Mouse (Mus musculus): Measurements from ENCODE around the gene Cnpy4.
"Not testable (repeated sequence)": the region's sequence is repeated elsewhere in the genome, so short reads cannot be mapped to it uniquely, and the experiment has no call there.

Cnpy4 gene

DNA sequence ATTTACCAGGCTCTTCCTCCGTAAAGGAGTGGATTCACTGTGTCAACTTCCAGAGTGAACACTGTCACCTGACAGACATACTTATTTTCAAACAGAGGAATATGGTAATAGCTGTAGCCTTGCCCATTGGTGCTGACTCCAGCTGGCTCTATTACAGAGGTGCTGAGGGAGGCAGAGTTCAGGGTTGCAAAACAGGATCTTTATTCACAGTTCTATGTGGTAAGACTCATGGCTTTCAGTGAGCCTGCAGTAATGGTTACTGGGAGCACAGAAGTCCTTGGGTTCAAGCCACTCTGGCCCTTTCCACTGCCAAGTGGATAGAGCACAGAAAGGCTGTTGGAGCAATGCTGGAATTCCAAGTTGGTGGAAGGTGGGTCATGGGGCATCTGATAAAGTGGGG lies 20.0 kb downstream of the Cnpy4 start:
- no peak for DNase-seq

DNA sequence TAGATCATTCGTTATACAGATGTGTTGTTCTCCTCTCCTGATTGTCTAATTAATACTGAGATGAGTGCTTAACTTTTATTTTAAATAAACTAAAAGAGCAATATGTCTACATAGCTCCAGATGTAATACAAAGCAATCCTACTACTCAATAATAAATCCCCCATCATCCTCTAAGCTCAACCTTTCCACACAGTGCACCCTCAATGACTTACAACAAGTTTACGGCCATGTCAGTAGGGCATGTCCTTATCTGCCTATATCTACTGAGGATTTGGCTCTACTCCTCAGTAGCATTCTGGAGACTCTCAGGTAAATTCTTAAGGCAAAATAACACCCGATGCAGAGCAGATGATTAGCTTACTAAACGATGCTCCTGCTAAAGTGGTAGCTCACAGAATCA lies 20.6 kb downstream of the Cnpy4 start:
- DNase-seq, result no peak

DNA sequence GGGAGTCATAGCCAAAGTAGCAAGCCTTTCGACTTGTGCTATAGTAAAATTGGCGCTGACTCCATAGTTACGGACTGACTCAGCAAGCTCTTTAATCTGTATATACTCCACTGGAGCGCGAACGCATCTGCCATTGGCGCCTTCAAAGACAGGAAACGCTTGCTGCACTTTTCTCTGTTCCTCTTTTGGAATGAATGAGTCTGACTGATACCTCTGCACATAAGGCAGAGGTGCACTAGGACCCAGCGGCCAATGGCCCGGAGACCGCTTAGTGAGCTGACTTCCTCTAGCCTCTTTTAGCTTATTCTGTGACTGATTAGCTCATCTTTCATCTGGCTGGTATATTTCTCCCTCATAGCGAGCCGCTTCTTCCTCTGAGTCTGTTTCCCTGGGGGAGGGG lies 29.3 kb downstream of the Cnpy4 start:
- not testable (repeated sequence) for DNase-seq

GRCm38 (mm10) chr5:138219864-138220263 lies 32.6 kb downstream of the Cnpy4 start:
- DNase-seq, result no peak

DNA sequence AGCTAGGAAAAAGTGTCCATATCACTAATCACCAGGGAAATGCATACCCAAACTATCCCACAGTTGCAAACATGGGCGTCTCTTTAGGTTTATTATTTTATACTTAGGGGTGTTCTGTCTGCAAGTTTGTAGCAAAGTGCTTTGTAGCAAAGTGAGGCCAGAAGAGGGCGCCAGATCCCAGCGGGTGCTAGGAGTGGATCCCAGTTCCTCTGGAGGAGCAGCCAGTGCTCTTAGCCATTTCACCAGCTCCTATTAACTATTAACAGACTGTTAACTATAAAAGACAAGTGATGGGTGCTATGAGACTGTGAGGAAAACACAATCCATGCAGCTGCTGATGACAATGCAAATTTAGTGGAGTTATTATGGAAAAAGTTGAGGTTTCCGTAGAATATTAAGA lies 34.8 kb downstream of the Cnpy4 start:
- DNase-seq, result peak; percentile 82

DNA sequence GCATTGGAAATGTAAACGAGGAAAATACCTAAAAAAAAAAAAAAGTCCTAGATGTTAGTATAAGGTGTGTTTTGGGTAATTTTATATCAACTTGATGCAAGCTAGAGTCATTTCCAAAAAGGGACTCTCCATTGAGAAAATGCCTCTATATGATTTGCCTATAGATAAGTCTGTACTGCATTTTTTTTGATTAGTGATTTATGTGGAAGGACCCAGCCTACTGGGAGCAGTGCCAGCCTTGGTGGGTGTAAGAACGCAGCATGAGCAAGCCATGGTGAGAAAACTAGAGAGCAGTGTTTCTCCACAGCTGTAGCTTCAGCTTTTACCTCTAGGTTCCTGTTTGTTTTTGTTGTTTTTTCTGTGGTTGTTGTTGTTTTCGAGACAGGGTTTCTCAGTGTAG lies 36.0 kb downstream of the Cnpy4 start:
- no peak for DNase-seq

GRCm38 (mm10) chr5:138225700-138226099 lies 38.4 kb downstream of the Cnpy4 start, which contains the start of gene Nxpe5:
Gene Nxpe5, plus strand, starts transcription at chr5:138225898.
- DNase-seq, result no peak

GRCm38 (mm10) chr5:138226491-138226890 lies 39.2 kb downstream of the Cnpy4 start:
- no peak for DNase-seq

DNA sequence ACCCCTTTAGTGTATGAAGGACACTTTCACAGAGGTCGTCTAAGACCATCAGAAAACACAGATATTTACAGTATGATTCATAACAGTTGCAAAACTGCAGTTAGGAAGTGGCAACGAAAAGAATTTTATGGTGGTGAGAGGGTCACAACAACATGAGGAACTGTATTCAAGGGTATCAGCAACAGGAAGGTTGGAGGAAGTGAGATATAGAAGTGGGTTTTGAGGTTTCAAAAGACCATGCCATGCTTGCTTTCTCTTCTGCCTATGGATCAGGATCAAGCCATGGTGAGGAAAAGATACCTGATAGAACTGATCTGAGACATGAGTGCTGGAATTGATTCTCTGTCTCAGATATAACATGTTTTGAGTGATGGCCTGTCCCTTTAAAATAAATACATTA lies 40.1 kb downstream of the Cnpy4 start:
- no peak for DNase-seq

DNA sequence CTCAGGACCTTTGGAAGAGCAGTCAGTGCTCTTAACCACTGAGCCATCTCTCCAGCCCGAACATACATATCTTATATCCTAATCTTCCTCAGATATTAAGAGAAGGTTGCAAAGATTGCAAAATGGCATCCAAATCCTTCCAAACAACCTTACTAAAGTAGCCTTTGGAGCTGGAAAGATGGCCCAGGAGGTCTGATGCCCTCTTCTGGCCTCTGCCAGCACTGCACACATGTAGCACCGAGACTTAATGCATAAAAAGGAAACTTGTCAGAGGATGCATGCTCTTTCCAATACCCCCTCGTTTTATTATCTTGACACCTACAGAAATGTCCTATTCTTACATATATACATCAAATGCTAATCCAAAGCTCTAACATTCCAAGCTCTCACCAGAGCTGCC lies 40.7 kb downstream of the Cnpy4 start:
- peak; percentile 15 for DNase-seq

DNA sequence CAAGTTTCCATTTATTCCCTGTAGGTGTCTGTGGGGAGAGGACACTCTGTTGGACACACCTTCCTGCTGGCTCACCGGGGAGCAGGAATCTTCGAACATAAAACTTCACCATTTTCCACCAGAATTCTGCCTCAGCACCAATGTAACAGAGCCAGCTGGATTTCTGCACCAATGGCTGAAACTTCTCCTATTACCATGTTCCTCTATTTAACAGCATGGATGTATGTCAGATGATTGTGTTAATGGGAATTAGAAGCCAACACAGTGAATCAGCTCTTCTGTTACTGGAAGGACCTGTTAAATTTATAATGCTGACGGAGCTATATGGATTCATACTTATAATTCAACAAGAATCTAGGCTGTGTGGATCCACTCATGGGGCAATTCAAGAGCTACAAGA lies 42.2 kb downstream of the Cnpy4 start:
- no peak for DNase-seq

DNA sequence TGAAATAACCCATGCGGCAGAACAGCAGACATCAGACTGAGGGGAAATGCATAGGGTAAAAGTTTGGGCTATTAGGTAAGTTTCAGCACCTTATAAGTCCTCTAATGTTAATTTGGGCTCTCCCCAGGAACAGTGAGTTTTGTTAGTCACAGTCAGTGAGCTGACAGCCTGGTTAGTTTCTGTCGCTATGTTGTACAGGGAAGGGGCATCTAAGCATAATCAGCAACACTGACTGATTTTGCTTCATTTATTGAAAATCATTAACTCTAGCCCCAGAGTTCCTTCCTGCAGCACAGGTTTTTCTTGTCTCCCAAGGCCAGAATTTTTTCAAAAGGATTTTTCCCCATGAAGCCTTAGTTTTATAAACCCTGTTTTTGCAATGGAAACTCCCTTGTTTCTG lies 46.5 kb downstream of the Cnpy4 start:
- no peak for DNase-seq

- no peak for DNase-seq
Observed at GRCm38 (mm10) chr5:138234224-138234623, 46.9 kb downstream of the Cnpy4 start.

DNA sequence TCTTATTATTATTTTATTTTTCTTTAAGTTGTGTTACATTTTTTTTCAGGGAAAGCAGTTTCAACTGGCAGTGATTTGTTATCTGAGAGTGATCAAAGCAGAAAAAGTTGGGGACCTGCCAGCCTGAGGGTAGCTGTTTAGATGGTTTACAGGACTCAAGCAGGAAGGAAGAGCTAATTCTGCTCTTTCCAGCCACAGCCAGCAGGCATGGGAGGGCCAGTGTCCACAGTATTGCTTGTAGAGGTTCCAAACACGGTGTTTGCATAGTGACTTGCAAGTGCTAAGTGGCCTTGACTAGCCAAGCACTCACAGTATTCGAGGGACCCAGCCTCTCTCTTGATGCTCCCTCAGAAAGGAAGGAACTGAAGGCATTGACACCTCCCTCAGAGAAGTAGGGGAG lies 54.2 kb downstream of the Cnpy4 start:
- DNase-seq, result no peak

Data from liver (tissue).